Mouse (Mus musculus): ENCODE data around the gene Ebf1. TPM values are rescaled to one million over a fixed set of nuclear protein-coding genes. Genes with fewer than 3 reads are reported as not detected.
A peak's percentile ranks its signal among the peaks of the same experiment; 100 is the strongest.

Gene Ebf1
- polyA plus RNA-seq, 1 experiment from 2014 or later: 113 TPM

DNA sequence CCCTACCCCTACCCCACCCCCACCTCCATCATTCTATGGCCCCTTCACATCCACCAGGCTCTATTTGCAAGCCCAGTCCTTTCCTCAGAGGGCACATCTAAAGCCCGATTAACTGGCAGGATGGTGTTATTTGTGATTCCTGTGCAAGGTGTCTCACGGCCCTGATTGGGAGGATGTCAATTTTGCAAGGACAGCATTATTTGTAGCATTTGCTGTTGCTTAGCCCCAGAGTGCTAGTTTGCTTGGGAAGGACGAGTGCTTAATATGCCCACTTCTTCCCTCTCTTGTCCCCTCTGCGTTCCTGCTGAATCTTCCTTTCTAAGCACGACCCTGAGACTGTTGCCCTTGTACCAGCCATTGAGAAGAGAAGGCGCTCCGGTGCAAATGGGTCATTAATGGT, 337.2 kb downstream of the Ebf1 start:
- H3K27me3 ChIP-seq (ENCODE audit: control insufficient read depth, insufficient read depth, low read length): no peaks in the 10 kb centered on the region
- H3K9me3 ChIP-seq (ENCODE audit: control insufficient read depth, low read length): no peaks in the 10 kb centered on the region
- H3K36me3 ChIP-seq (ENCODE audit: control insufficient read depth, insufficient read depth, low read length): no peaks in the 10 kb centered on the region
- H3K4me3 ChIP-seq (ENCODE audit: low read depth, low read length): no peak overlapping the region
- no peaks in the 10 kb centered on the region for H3K4me1 ChIP-seq (ENCODE audit: control insufficient read depth, insufficient read depth, low read length)
- no peak overlapping the region for H3K4me2 ChIP-seq (ENCODE audit: low read depth)
- DNase-seq (ENCODE audit: low spot score): no peak
- ATAC-seq (ENCODE audit: insufficient read depth, low FRiP score, low TSS enrichment): no peak
- no peak overlapping the region for H3K9ac ChIP-seq (ENCODE audit: low read length)
- no peak overlapping the region for H3K27ac ChIP-seq (ENCODE audit: low read depth, low read length)
- 90% methylated on average over 7 of the region's 7 CpGs for WGBS

DNA sequence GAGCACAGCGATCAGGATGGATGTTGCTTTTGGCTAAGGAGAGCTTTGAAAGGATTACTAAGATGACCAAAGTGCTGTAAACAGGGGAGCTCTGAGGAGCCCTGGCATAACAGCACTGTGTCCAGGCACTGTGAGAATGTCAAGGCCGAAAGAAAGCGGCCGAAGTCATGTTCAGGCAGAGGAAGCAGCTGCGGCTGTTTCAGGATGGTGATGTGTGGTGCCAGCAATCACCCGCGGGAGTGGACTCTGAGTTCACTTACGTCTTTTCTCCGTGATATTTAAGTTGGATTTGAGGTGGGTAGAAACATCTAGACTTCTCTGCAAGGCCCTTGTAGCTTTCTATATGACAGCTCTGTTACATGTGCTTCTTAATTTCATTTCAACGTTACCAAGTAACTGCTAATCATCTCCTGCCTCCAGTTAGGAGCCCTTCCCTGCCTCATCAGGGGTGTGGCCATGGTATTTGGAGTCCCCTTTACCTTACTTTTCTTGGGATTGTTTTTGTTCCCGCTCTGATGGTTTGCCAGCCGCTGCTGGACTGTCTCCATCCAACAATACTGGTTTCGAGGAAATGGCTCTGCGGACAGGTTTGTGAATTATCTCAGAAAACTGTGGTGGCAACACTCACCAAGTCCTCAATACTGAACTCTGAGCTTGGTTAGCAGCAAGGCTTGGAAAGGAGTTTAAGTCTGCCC, 345.8 kb downstream of the Ebf1 start:
- no peaks in the 10 kb centered on the region for H3K4me1 ChIP-seq (ENCODE audit: control insufficient read depth, insufficient read depth, low read length)
- no peak for DNase-seq (ENCODE audit: low spot score)
- no peak for ATAC-seq (ENCODE audit: insufficient read depth, low FRiP score, low TSS enrichment)
- H3K9ac ChIP-seq (ENCODE audit: low read length): no peak overlapping the region
- WGBS: 90% methylated on average over 14 of the region's 14 CpGs
- H3K27me3 ChIP-seq (ENCODE audit: control insufficient read depth, insufficient read depth, low read length): no peaks in the 10 kb centered on the region
- H3K9me3 ChIP-seq (ENCODE audit: control insufficient read depth, low read length): no peaks in the 10 kb centered on the region
- no peak overlapping the region for H3K4me2 ChIP-seq (ENCODE audit: low read depth)
- no peaks in the 10 kb centered on the region for H3K36me3 ChIP-seq (ENCODE audit: control insufficient read depth, insufficient read depth, low read length)
- H3K4me3 ChIP-seq (ENCODE audit: low read depth, low read length): no peak overlapping the region
- no peak overlapping the region for H3K27ac ChIP-seq (ENCODE audit: low read depth, low read length)

DNA sequence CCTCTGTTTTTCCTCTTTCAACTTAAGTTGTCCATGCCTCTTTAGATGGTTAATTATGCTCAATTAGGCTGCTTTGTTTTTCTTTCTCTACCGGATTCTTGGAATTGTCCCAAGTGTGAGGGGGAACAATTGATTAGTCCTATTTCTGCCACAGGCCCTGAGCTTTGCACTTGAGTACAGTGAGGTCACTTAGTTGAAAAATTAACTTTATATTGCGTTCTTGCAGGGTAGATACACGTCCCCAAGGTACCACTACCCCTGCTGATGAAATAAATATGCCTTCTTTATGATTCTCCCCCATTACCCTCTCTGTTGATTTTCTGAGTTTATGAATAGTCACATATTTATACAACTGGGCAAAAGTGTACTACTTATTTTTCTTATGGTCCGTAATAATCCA, 351.9 kb downstream of the Ebf1 start:
- Histone ChIP-seq H3K4me1 (ENCODE audit: control insufficient read depth, insufficient read depth, low read length) (no peaks in the 10 kb centered on the region), H3K27me3 (ENCODE audit: control insufficient read depth, insufficient read depth, low read length) (no peaks in the 10 kb centered on the region), H3K27ac (ENCODE audit: low read depth, low read length) (no peak overlapping the region), H3K4me2 (ENCODE audit: low read depth) (no peak overlapping the region), H3K4me3 (ENCODE audit: low read depth, low read length) (no peak overlapping the region), H3K9me3 (ENCODE audit: control insufficient read depth, low read length) (no peaks in the 10 kb centered on the region), H3K36me3 (ENCODE audit: control insufficient read depth, insufficient read depth, low read length) (no peaks in the 10 kb centered on the region), H3K9ac (ENCODE audit: low read length) (no peak overlapping the region)
- 77% methylated on average over 4 of the region's 4 CpGs for WGBS
- no peak for DNase-seq (ENCODE audit: low spot score)
- ATAC-seq (ENCODE audit: insufficient read depth, low FRiP score, low TSS enrichment): no peak

DNA sequence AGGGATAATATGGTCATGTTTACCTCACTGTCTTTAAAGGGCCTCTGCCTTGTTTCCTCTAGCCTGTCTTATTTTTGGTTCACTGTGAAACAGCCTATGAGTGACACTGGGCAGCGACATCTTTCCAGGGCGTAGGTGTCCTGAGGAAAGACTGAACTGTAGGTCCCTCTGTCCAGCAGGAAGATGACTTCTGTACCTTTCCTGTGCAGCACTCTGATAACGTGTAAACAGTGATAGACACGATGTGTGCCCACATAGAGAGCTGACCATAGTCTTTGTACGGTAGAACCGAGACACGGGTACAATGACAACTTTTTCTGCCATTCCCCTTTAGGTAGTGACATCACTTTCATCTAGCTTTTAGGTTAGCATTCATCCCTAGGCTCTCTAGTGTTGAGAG, 357.2 kb downstream of the Ebf1 start:
- Histone ChIP-seq H3K9ac (ENCODE audit: low read length) (no peak overlapping the region), H3K9me3 (ENCODE audit: control insufficient read depth, low read length) (no peaks in the 10 kb centered on the region), H3K27me3 (ENCODE audit: control insufficient read depth, insufficient read depth, low read length) (no peaks in the 10 kb centered on the region), H3K4me3 (ENCODE audit: low read depth, low read length) (no peak overlapping the region), H3K27ac (ENCODE audit: low read depth, low read length) (no peak overlapping the region), H3K36me3 (ENCODE audit: control insufficient read depth, insufficient read depth, low read length) (no peaks in the 10 kb centered on the region), H3K4me2 (ENCODE audit: low read depth) (no peak overlapping the region), H3K4me1 (ENCODE audit: control insufficient read depth, insufficient read depth, low read length) (peaks cover 10% of the 10 kb centered on the region)
- no peak for DNase-seq (ENCODE audit: low spot score)
- ATAC-seq (ENCODE audit: insufficient read depth, low FRiP score, low TSS enrichment): no peak
- WGBS: 93% methylated on average over 7 of the region's 7 CpGs

DNA sequence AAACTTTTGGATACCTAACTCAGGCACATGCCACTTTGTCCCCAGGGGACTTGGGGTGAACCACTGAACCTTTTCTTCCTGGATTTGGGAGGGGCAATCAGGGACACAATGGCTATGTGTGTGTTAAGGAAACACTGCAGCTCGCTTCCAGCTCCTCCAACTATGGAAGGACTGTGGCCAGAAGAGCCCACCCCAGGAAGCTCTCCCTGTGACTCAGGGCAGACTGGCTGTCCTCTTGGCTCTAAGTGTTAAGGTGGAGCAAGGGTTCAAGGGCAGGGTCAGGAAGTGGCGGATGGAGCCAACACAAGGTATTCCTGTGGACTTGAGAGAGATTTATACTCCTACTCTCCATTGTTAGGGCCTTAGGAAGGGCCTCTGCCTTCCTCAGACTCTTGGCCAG, 358.0 kb downstream of the Ebf1 start:
- no peak for ATAC-seq (ENCODE audit: insufficient read depth, low FRiP score, low TSS enrichment)
- WGBS: 45% methylated on average over 2 of the region's 2 CpGs
- Histone ChIP-seq H3K9ac (ENCODE audit: low read length) (no peak overlapping the region), H3K4me2 (ENCODE audit: low read depth) (no peak overlapping the region), H3K27me3 (ENCODE audit: control insufficient read depth, insufficient read depth, low read length) (no peaks in the 10 kb centered on the region), H3K27ac (ENCODE audit: low read depth, low read length) (no peak overlapping the region), H3K4me1 (ENCODE audit: control insufficient read depth, insufficient read depth, low read length) (peaks cover 10% of the 10 kb centered on the region), H3K36me3 (ENCODE audit: control insufficient read depth, insufficient read depth, low read length) (no peaks in the 10 kb centered on the region), H3K4me3 (ENCODE audit: low read depth, low read length) (no peak overlapping the region), H3K9me3 (ENCODE audit: control insufficient read depth, low read length) (no peaks in the 10 kb centered on the region)
- DNase-seq (ENCODE audit: low spot score): no peak

DNA sequence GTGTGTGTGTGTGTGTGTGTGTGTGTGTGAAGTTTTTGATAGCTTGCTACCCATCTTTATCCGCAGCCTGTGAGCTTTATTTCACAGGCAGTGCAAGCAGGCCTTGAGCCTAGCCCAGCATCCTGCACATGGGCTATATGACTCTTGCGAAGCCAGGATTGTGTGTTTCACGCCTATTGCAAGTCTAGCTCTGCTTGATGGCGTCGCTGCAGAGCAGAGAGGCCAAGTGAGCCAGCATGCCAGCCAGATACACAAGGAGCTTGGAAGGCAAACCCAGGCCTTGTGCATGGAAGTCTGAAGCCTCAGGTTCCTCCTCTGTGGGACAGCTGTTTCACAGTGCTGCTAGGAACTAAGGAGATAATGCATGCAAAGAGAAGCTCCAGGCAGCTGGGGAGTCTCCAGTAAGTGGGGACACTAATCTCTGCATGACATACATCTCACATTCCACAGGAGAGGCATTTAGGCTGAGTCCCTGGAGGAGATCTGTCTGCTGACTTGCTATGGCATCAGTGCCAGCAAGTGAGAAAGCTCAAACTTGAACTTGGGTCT, 359.2 kb downstream of the Ebf1 start:
- Histone ChIP-seq H3K9ac (ENCODE audit: low read length) (no peak overlapping the region), H3K36me3 (ENCODE audit: control insufficient read depth, insufficient read depth, low read length) (no peaks in the 10 kb centered on the region), H3K27me3 (ENCODE audit: control insufficient read depth, insufficient read depth, low read length) (no peaks in the 10 kb centered on the region), H3K27ac (ENCODE audit: low read depth, low read length) (no peak overlapping the region), H3K9me3 (ENCODE audit: control insufficient read depth, low read length) (no peaks in the 10 kb centered on the region), H3K4me1 (ENCODE audit: control insufficient read depth, insufficient read depth, low read length) (peaks cover 10% of the 10 kb centered on the region), H3K4me3 (ENCODE audit: low read depth, low read length) (no peak overlapping the region), H3K4me2 (ENCODE audit: low read depth) (no peak overlapping the region)
- DNase-seq (ENCODE audit: low spot score) (no peak), ATAC-seq (ENCODE audit: insufficient read depth, low FRiP score, low TSS enrichment) (no peak)
- 73% methylated on average over 5 of the region's 5 CpGs for WGBS

DNA sequence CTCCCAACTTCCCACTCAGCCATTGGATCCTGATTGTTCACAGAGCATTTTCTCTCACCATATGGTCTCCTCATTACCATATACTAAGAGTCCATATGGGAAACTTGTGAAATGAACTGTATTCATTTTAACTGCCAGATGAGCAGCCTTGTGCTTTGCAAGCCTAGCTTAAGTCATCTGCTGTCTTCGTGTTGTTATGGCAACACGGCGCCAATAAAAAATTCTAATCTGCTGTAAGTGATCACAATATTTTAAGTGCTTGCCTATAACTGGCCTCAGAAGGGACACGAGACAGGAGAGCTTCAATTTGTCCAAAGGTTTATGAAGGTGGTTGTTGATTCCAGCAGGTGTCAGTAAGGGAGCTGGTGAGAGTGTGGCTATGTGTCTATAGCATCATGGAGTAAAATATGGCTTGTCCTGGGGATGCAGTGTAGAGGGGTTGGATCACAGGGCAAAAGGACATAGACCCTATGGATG, 360.8 kb downstream of the Ebf1 start:
- no peak overlapping the region for H3K27ac ChIP-seq (ENCODE audit: low read depth, low read length)
- DNase-seq (ENCODE audit: low spot score): no peak
- no peaks in the 10 kb centered on the region for H3K36me3 ChIP-seq (ENCODE audit: control insufficient read depth, insufficient read depth, low read length)
- H3K4me2 ChIP-seq (ENCODE audit: low read depth): no peak overlapping the region
- WGBS: 68% methylated on average over 4 of the region's 4 CpGs
- H3K9me3 ChIP-seq (ENCODE audit: control insufficient read depth, low read length): no peaks in the 10 kb centered on the region
- H3K4me3 ChIP-seq (ENCODE audit: low read depth, low read length): no peak overlapping the region
- no peaks in the 10 kb centered on the region for H3K27me3 ChIP-seq (ENCODE audit: control insufficient read depth, insufficient read depth, low read length)
- ATAC-seq (ENCODE audit: insufficient read depth, low FRiP score, low TSS enrichment): peak; percentile 27; the same call in 1 of the 2 replicates
- H3K9ac ChIP-seq (ENCODE audit: low read length): no peak overlapping the region
- H3K4me1 ChIP-seq (ENCODE audit: control insufficient read depth, insufficient read depth, low read length): peaks cover 10% of the 10 kb centered on the region

DNA sequence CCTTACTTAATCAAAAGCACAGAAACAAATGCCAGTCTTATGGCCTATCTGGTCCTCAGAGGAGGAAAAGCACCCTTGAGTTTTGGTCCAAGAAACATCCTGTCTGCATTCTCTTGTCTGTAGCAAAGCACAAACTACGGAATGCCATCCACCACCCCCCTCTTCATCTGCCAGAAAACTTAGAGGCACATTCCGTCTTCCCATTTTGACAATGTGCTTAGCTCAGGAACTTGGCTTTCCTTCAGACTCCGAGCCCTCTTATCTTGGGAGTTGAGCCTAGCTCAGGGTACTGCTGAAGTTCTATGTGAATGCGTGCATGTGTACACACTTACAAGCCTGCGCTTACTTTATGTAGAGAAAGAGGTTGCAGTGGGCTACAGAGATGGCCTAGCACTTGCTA, 362.3 kb downstream of the Ebf1 start:
- no peak for DNase-seq (ENCODE audit: low spot score)
- H3K9ac ChIP-seq (ENCODE audit: low read length): no peak overlapping the region
- H3K9me3 ChIP-seq (ENCODE audit: control insufficient read depth, low read length): no peaks in the 10 kb centered on the region
- no peak for ATAC-seq (ENCODE audit: insufficient read depth, low FRiP score, low TSS enrichment)
- H3K4me2 ChIP-seq (ENCODE audit: low read depth): no peak overlapping the region
- no peaks in the 10 kb centered on the region for H3K36me3 ChIP-seq (ENCODE audit: control insufficient read depth, insufficient read depth, low read length)
- WGBS: 88% methylated on average over 5 of the region's 5 CpGs
- H3K4me3 ChIP-seq (ENCODE audit: low read depth, low read length): no peak overlapping the region
- H3K27me3 ChIP-seq (ENCODE audit: control insufficient read depth, insufficient read depth, low read length): no peaks in the 10 kb centered on the region
- peaks cover 10% of the 10 kb centered on the region for H3K4me1 ChIP-seq (ENCODE audit: control insufficient read depth, insufficient read depth, low read length)
- no peak overlapping the region for H3K27ac ChIP-seq (ENCODE audit: low read depth, low read length)

DNA sequence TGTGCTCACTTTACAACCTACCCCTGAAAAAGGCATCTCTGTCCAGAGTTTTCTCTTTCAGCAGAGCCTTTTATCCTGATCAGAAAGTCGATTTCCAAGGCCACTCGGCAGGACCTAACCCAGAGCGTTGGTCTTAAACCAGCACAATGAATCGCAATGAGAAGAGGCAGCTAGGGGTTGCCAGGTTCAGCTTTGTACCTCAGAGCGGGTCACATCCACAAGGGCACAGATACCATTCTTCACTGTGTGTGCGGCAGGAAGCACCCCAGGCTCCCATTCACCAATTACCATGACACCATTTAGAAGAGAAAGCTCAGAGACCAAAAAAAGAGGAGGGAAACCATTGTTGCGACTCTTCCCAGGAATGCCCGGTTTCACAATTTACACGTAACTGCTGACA, 365.1 kb downstream of the Ebf1 start:
- ATAC-seq (ENCODE audit: insufficient read depth, low FRiP score, low TSS enrichment): no peak
- Histone ChIP-seq H3K4me3 (ENCODE audit: low read depth, low read length) (no peak overlapping the region), H3K27me3 (ENCODE audit: control insufficient read depth, insufficient read depth, low read length) (no peaks in the 10 kb centered on the region), H3K27ac (ENCODE audit: low read depth, low read length) (no peak overlapping the region), H3K4me1 (ENCODE audit: control insufficient read depth, insufficient read depth, low read length) (0 out of 2 replicates have a peak, but pooled peaks cover 5% of the 10 kb centered on the region), H3K36me3 (ENCODE audit: control insufficient read depth, insufficient read depth, low read length) (no peaks in the 10 kb centered on the region), H3K9me3 (ENCODE audit: control insufficient read depth, low read length) (no peaks in the 10 kb centered on the region), H3K9ac (ENCODE audit: low read length) (no peak overlapping the region), H3K4me2 (ENCODE audit: low read depth) (no peak overlapping the region; the same call in 1 of the 2 replicates)
- 27% methylated on average over 9 of the region's 9 CpGs for WGBS
- peak; percentile 42 for DNase-seq (ENCODE audit: low spot score)
